Mouse (Mus musculus) myocyte (in vitro differentiated cells): ENCODE data around the gene Slc44a1.

Experiments used
- MAX ChIP-seq: IDR thresholded peaks from one replicate; pipeline ENCODE4 v1.6.1; 2011; ENCODE audit warnings: low read depth, mild to moderate bottlenecking, control low read depth
- POLR2A ChIP-seq: IDR thresholded peaks from one replicate; pipeline ENCODE4 v1.6.1; 2011; ENCODE audit warnings: low read depth, mild to moderate bottlenecking, control low read depth, moderate library complexity; ENCODE audit not compliant: insufficient read length
- REST ChIP-seq: IDR thresholded peaks from one replicate; pipeline ENCODE4 v1.6.1; 2011; ENCODE audit warnings: mild to moderate bottlenecking, control low read depth, moderate library complexity; ENCODE audit not compliant: insufficient read depth, insufficient read length
- USF1 ChIP-seq: IDR thresholded peaks from one replicate; pipeline ENCODE4 v1.6.1; 2011; ENCODE audit warnings: low read depth, mild to moderate bottlenecking, control low read depth, moderate library complexity

DNA sequence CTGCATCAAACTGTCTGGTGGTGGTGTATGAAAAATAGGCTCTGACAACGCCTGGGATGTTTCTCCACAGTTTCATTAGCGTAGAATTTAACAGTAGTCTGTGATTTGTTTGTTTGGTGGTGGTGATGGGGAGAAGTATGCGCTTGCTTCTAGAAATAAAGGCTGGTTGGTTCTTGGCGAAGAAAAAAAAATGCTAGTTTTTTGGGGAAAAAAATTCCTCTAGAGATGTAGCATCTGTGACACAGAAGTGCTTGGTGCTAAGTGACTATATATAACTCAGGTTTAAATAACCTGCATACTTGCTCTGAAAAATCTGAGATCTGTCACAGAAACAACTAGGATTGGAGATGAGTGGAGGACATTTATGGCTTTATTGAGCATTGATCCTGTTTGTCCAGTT, 1.5 kb downstream of the Slc44a1 start:
- no peak for TF ChIP-seq POLR2A
- TF ChIP-seq MAX, result no peak
- no peak for TF ChIP-seq USF1
- no peak for TF ChIP-seq REST
